16 mouse cellular contexts compared by ENCODE assay signal in the genomic region with DNA sequence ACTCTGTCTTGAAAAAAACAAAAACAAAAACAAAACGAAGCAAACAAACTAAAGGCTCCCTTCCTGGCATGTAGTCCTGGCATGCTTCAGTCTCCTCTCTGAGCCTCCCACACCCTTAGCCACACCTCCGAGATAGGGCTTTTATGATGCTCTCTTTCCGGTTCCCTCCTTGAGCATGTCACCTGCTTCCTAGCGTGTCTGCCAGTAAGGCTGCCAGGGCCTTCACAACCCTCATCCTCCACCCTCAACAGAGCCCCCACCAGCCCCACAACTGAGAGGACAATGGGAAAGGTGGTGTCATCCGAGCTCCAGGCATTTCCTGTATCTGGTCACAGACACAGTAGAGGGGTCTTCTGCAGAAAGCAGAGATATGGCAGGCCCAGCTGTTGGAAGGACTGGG. TPM values are rescaled to one million over a fixed set of nuclear protein-coding genes. Genes with fewer than 3 reads are reported as not detected.
DNase-seq lines count a peak whose midpoint lies in the region; ATAC-seq and TF ChIP-seq lines count a peak whose summit lies in the region.
"Had no signal": no experiment of that assay in that cellular context is flagged by ENCODE, and none has a peak within 500 bp of the region (broad histone marks: within the 10 kb centered on the region; RNA-seq: fewer than 3 reads in every experiment).

No protein-coding gene starts in this region.

- 22% methylated on average over 5 of the region's 5 CpGs for WGBS in cerebellum, adult 2 months
- 23% methylated on average over 5 of the region's 5 CpGs for WGBS in thymus, adult 2 months

- no peaks in the 10 kb centered on the region for H3K27me3 ChIP-seq in cerebellum, adult 2 months (ENCODE audit: control insufficient read depth, insufficient read depth, low read length)
- H3K27me3 ChIP-seq in thymus, adult 2 months (ENCODE audit: control insufficient read depth, insufficient read depth, low read length): no peaks in the 10 kb centered on the region
- H3K27me3 ChIP-seq: embryonic facial prominence, embryonic 13.5 days; hindbrain, embryonic 13.5 days; limb, embryonic 13.5 days had no signal

- peak overlapping the region; percentile 89 for H3K27ac ChIP-seq in cerebellum, adult 2 months (ENCODE audit: insufficient read depth, low read length)
- peak overlapping the region; percentile 95 for H3K27ac ChIP-seq in thymus, adult 2 months (ENCODE audit: control insufficient read depth, insufficient read depth, low read length)
- H3K27ac ChIP-seq: embryonic facial prominence, embryonic 13.5 days; hindbrain, embryonic 13.5 days; limb, embryonic 13.5 days; macrophage had no signal

- H3K4me3 ChIP-seq in cerebellum, adult 2 months (replicated peaks; ENCODE audit: insufficient read depth, low read depth, low read length): no peak overlapping the region
- H3K4me3 ChIP-seq in thymus, adult 2 months (ENCODE audit: control insufficient read depth, insufficient read depth, low read length): peak overlapping the region; percentile 8; the same call in 1 of the 2 replicates
- H3K4me3 ChIP-seq: embryonic facial prominence, embryonic 13.5 days; hindbrain, embryonic 13.5 days; limb, embryonic 13.5 days had no signal

- H3K36me3 ChIP-seq in thymus, adult 2 months (ENCODE audit: control insufficient read depth, insufficient read depth, low read length): peaks cover 2% of the 10 kb centered on the region; the same call in 1 of the 2 replicates
- H3K36me3 ChIP-seq: embryonic facial prominence, embryonic 13.5 days; hindbrain, embryonic 13.5 days; limb, embryonic 13.5 days had no signal

- no peak for TF ChIP-seq CTCF in cerebellum, adult 2 months (IDR thresholded peaks at IDR 0.05; ENCODE audit: borderline replicate concordance, insufficient read depth, low read depth, low read length)
- 0 out of 2 replicates have a peak, but pooled peaks have one; percentile 37 for TF ChIP-seq CTCF in thymus, adult 2 months (IDR thresholded peaks at IDR 0.05; ENCODE audit: borderline replicate concordance, control insufficient read depth, extremely low read depth, insufficient read depth, low read length, poor library complexity)

- TF ChIP-seq POLR2A in cerebellum, adult 2 months (IDR thresholded peaks at IDR 0.05; ENCODE audit: borderline replicate concordance, insufficient read depth, low read length): no peak
- TF ChIP-seq POLR2A in thymus, adult 2 months (IDR thresholded peaks at IDR 0.05; ENCODE audit: control insufficient read depth, extremely low read depth, insufficient read depth, low read length, poor library complexity): peak; percentile 53; the same call in 1 of the 2 replicates

- peaks cover 22% of the 10 kb centered on the region for H3K4me1 ChIP-seq in cerebellum, adult 2 months (ENCODE audit: control insufficient read depth, insufficient read depth, low read length)
- H3K4me1 ChIP-seq in thymus, adult 2 months (replicated peaks; ENCODE audit: control insufficient read depth, insufficient read depth, low read length): peaks cover 27% of the 10 kb centered on the region
- H3K4me1 ChIP-seq: embryonic facial prominence, embryonic 13.5 days; hindbrain, embryonic 13.5 days; limb, embryonic 13.5 days had no signal

- ATAC-seq in CD4-positive, CD25-positive, alpha-beta regulatory T cell, adult 4 months: peak; percentile 97
- ATAC-seq in inflammation-experienced regulatory T-cells, adult 6 months: peak; percentile 95

- no peak for DNase-seq in cerebellum, adult 2 months
- no peak for DNase-seq in cerebellum, postnatal 25 days
- DNase-seq in thymus, adult 2 months: peak; percentile 76
- DNase-seq in frontal cortex, postnatal 36 days (ENCODE audit: low spot score in 2 of 2): no peak
- DNase-seq in embryo, embryonic 11 days: no peak
- no peak for DNase-seq in right cerebral cortex, adult 2 months (ENCODE audit: low spot score in 2 of 2)
- DNase-seq: gastrocnemius, postnatal 25 days; kidney, adult 2 months; kidney, postnatal 14 days; lung, adult 18-20 months had no signal

RNA-seq across cellular contexts. Expression of a gene that starts 18.9 kb away (rescaled TPM):
- polyA plus RNA-seq in cerebellum, adult 2 months (2012; rRNA removed): 118 and 139 TPM in 2 replicates
- polyA plus RNA-seq in CD4-positive, CD25-positive, alpha-beta regulatory T cell, adult 4 months (2017; shearing (Covaris generic)): 10 to 100 TPM; 30.2 to 44.0 TPM
- polyA plus RNA-seq in inflammation-experienced regulatory T-cells, adult 6 months (2017; shearing (Covaris generic)): 10 to 100 TPM; 19.5 to 33.9 (median 33.0) TPM
- polyA plus RNA-seq in thymus, adult 2 months (2012; rRNA removed): 83.7 and 107 TPM in 2 replicates
